Mouse (Mus musculus): ENCODE data around the gene CK137956. TPM values are rescaled to one million over a fixed set of nuclear protein-coding genes. Genes with fewer than 3 reads are reported as not detected.

Gene CK137956
- polyA plus RNA-seq, 1 experiment from 2014 or later: not detected

DNA sequence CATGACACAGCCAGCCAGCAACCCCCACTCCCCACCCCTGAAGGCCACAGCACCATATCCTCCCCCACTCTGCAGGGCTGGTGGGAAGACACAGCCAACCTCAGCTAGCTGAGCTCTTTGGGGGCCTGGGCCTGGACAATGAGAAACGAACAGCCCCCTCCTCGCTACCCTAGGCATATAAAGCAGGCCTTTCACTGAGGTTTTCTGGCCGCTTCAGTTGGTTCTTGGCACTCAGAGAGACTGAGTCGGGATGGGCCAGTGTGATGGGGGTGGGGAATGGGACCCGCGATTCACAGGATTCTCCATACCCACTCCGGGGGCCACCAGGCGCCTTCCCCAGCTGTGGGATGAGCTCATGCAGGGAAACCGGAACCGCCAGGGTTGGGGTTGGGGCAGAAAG is 15.1 kb upstream of the CK137956 start:
- H3K27ac ChIP-seq (replicated peaks): no peak overlapping the region
- no peaks in the 10 kb centered on the region for H3K9me3 ChIP-seq
- no peaks in the 10 kb centered on the region for H3K36me3 ChIP-seq

DNA sequence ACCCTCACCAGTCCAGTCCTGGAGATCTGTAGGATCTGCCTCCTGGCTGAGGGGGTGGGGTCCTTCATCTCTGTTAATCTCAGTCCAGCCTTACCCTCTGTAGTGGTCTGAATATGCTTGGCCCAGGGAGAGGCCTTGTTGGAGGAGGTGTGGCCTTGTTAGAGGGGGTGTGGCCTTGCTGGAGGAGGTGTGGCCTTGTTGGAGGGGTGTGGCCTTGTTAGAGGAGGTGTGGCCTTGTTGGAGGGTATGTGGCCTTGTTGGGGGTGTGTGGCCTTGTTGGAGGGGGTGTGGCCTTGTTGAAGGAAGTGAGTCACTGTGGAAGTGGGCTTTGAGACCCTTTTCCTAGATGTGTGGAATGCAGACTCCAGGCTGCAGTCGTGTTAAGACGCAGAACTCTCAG is 13.7 kb upstream of the CK137956 start:
- peaks cover 8% of the 10 kb centered on the region; the same call in 1 of the 2 replicates for H3K4me1 ChIP-seq
- H3K27ac ChIP-seq (replicated peaks): no peak overlapping the region
- peak; percentile 19; the same call in 1 of the 2 replicates for ATAC-seq (ENCODE audit: extremely low read depth, insufficient number of reproducible peaks, low FRiP score, low TSS enrichment)
- H3K4me3 ChIP-seq: no peak overlapping the region
- no peak overlapping the region for H3K9ac ChIP-seq
- no peak overlapping the region for H3K4me2 ChIP-seq
- 60% methylated on average over 2 of the region's 2 CpGs for WGBS
- no peaks in the 10 kb centered on the region for H3K36me3 ChIP-seq
- H3K27me3 ChIP-seq (replicated peaks): peaks cover 70% of the 10 kb centered on the region
- H3K9me3 ChIP-seq: no peaks in the 10 kb centered on the region

More for the DNA sequence above, 15.1 kb upstream of the CK137956 start:
- Histone ChIP-seq H3K27me3 (replicated peaks) (peaks cover 78% of the 10 kb centered on the region), H3K4me1 (peaks cover 8% of the 10 kb centered on the region; the same call in 1 of the 2 replicates), H3K4me2 (no peak overlapping the region), H3K4me3 (no peak overlapping the region), H3K9ac (no peak overlapping the region)
- no peak for ATAC-seq (ENCODE audit: extremely low read depth, insufficient number of reproducible peaks, low FRiP score, low TSS enrichment)
- 17% methylated on average over 10 of the region's 10 CpGs for WGBS

DNA sequence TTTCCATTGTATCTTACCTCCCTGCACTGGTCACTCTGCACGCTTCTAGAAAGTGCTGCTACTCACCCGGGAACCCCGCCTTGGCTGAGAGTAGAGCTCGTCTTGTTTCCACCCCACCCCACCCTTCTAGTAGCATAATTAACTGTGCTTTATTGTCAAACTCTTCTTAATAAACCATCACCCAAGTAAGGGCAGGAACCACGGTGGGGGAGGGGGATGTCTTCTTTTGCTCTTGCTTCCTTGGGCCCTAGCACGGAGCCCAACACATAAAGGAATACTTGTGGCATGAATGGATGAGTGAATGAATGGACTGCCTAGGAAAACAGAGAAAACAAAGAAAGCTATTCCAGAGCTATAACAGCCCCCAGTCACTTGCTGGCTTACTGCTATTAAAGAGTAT is 10.4 kb upstream of the CK137956 start:
- no peaks in the 10 kb centered on the region for H3K4me1 ChIP-seq
- H3K36me3 ChIP-seq: no peaks in the 10 kb centered on the region
- peaks cover 42% of the 10 kb centered on the region for H3K27me3 ChIP-seq (replicated peaks)
- H3K9me3 ChIP-seq: no peaks in the 10 kb centered on the region
- 75% methylated on average over 6 of the region's 6 CpGs for WGBS
- no peak overlapping the region for H3K4me3 ChIP-seq
- ATAC-seq (ENCODE audit: extremely low read depth, insufficient number of reproducible peaks, low FRiP score, low TSS enrichment): no peak
- H3K4me2 ChIP-seq: no peak overlapping the region
- no peak overlapping the region for H3K9ac ChIP-seq
- H3K27ac ChIP-seq (replicated peaks): no peak overlapping the region

DNA sequence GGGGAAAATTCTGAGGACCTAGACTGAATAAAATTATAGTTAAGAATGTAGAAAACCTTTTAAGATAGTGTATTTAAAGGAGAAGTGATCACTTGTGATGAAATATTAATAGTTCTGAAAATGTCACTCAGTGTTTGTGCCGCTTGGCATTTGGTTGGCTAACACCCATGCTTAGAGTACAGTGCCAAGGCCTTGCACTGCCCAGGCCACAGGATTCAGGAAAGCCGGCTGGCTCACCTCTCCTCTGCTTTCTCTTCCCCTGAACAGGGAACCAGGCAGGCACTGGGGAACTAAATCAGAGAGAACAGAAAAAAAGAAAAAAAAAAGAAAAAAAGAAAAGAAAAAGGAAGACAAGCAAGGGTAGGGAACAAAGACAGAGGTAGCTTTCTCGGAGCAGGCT is 2.2 kb upstream of the CK137956 start:
- Histone ChIP-seq H3K36me3 (no peaks in the 10 kb centered on the region), H3K4me1 (no peaks in the 10 kb centered on the region), H3K9ac (no peak overlapping the region), H3K4me2 (no peak overlapping the region), H3K4me3 (no peak overlapping the region), H3K9me3 (no peaks in the 10 kb centered on the region), H3K27me3 (replicated peaks) (peaks cover 63% of the 10 kb centered on the region), H3K27ac (replicated peaks) (no peak overlapping the region)
- no peak for ATAC-seq (ENCODE audit: extremely low read depth, insufficient number of reproducible peaks, low FRiP score, low TSS enrichment)
- 70% methylated on average over 3 of the region's 3 CpGs for WGBS

DNA sequence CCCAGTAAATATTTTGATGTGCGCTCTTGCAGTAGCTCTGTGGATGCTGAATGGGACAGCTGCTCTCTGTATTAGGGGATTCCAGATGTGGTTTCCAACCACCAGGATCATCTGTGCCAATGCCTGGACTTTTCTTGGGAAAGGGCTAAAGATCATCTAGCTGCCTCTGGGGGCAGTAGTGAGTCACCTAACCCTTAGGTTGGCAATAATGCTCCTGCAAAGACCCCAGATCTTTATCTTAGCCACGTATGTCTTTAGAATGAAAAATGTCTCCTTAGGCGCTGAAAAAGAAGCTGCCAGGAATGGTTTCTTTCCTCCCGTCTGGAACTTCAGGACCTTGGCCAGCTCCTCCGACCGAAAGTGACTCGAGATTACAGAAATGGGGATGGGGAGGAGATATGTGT is 731 bp downstream of the CK137956 start:
- H3K27me3 ChIP-seq (replicated peaks): peaks cover 77% of the 10 kb centered on the region
- 3% methylated on average over 7 of the region's 7 CpGs for WGBS
- no peak for ATAC-seq (ENCODE audit: extremely low read depth, insufficient number of reproducible peaks, low FRiP score, low TSS enrichment)
- no peak overlapping the region for H3K27ac ChIP-seq (replicated peaks)
- no peaks in the 10 kb centered on the region for H3K4me1 ChIP-seq
- H3K4me2 ChIP-seq: no peak overlapping the region
- H3K4me3 ChIP-seq: no peak overlapping the region
- no peaks in the 10 kb centered on the region for H3K36me3 ChIP-seq
- no peak overlapping the region for H3K9ac ChIP-seq
- no peaks in the 10 kb centered on the region for H3K9me3 ChIP-seq

DNA sequence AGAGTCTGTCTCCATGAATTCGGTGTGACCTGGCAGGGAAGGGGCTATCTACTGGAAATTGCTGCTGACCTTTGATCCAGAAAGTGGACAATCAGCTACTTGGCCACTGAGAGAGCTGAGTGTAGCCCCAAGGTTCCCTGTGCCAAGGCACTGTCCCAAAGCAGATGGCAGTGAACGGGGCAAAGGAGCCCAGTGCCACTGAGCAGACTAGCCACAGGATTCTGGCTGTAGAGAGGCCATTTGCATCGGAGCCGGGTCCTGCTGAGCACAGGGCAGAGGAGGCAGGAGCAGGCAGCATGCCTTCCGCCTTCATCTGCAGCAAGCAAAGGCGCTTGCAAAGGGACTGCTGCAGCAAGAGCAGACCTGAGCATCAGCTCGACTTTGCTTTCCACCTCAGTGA is 1.6 kb downstream of the CK137956 start:
- H3K4me1 ChIP-seq: no peaks in the 10 kb centered on the region
- H3K4me3 ChIP-seq: no peak overlapping the region
- no peak overlapping the region for H3K9ac ChIP-seq
- peaks cover 75% of the 10 kb centered on the region for H3K27me3 ChIP-seq (replicated peaks)
- no peaks in the 10 kb centered on the region for H3K36me3 ChIP-seq
- H3K27ac ChIP-seq (replicated peaks): no peak overlapping the region
- WGBS: 6% methylated on average over 7 of the region's 7 CpGs
- H3K4me2 ChIP-seq: no peak overlapping the region
- ATAC-seq (ENCODE audit: extremely low read depth, insufficient number of reproducible peaks, low FRiP score, low TSS enrichment): no peak
- no peaks in the 10 kb centered on the region for H3K9me3 ChIP-seq

DNA sequence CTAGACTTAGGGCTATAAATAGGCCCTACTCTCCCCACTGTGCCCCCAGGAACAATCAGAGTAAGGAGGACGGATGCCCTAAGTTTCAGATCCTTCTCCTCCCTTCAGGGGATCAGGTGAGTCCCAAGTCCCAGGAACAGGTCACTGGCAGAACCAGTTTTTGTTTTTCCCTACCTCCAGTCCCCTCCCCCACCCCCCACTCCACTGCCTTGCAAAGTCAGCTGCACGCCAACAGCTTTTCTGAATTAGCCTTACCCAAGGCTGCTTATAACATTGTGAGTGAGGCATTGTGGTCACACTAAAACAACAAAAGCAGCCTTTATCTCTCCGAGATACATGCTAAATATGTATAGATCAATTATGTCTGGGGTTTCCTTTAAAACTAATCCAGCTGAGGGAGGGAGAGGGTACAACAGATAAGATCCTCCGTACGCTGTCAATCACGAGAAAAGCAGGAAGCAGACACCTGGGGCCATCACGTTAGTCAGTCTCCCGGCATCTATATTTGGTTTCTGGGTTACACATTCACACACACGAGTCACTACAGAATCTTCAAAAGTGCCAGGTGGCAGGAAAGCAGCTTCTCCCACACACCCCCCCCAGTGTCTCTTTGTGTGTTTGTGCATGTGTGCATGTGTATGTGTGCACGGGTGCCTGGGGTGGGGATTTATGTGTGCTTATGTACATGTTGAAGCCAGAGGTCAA is 17.6 kb downstream of the CK137956 start:
- peaks cover 5% of the 10 kb centered on the region; the same call in 1 of the 2 replicates for H3K4me1 ChIP-seq

DNA sequence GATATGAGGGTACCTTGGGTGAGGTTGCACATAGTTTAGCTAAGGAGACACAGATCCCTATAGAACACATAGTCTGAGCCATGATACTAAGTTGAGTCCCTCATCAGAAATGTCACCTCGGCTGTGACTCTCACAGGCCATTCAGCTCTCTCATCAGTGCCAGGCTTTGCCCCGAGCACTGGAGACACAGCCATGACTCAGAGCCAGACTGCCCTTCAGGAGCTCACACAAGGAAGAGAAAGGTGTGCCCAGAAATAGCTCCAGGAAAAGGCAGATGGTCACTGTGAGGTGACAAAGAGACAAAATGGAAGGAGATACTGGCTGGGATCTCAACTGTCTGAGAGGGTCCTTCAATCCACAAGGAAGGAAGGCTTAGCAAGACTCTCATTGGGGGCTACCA is 23.1 kb downstream of the CK137956 start:
- WGBS: 62% methylated on average over 2 of the region's 2 CpGs
- Histone ChIP-seq H3K4me3 (no peak overlapping the region), H3K36me3 (no peaks in the 10 kb centered on the region), H3K4me1 (peaks cover 2% of the 10 kb centered on the region; the same call in 1 of the 2 replicates), H3K27me3 (replicated peaks) (no peaks in the 10 kb centered on the region), H3K9me3 (no peaks in the 10 kb centered on the region), H3K9ac (no peak overlapping the region), H3K4me2 (no peak overlapping the region), H3K27ac (replicated peaks) (no peak overlapping the region)
- no peak for ATAC-seq (ENCODE audit: extremely low read depth, insufficient number of reproducible peaks, low FRiP score, low TSS enrichment)

More for the DNA sequence above, 17.6 kb downstream of the CK137956 start:
- no peak overlapping the region for H3K9ac ChIP-seq
- ATAC-seq (ENCODE audit: extremely low read depth, insufficient number of reproducible peaks, low FRiP score, low TSS enrichment): no peak
- peaks cover 2% of the 10 kb centered on the region; the same call in 1 of the 2 replicates for H3K9me3 ChIP-seq
- H3K36me3 ChIP-seq: no peaks in the 10 kb centered on the region
- H3K27me3 ChIP-seq (replicated peaks): no peaks in the 10 kb centered on the region
- H3K27ac ChIP-seq (replicated peaks): no peak overlapping the region
- no peak overlapping the region for H3K4me2 ChIP-seq
- WGBS: 34% methylated on average over 10 of the region's 10 CpGs
- no peak overlapping the region for H3K4me3 ChIP-seq

DNA sequence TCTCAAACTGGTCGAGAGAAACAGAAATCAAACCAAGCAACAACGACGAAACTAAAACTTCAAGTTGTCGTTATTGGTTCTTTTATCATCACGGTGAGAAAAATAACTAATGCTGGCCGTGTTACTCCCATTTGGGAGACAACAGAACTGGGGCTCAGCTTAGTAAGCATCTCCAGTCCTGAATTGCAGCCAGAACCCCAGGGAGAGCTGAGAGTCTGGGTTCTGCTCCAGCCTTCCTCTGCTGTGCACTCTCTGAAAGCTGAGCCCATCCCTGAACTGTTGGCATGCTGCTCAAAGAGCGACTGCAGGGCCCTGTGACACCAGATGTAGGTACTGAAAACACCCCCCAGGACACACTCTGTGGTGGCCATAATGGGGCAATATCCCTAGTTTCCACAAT is 33.3 kb downstream of the CK137956 start:
- 78% methylated on average over 7 of the region's 7 CpGs for WGBS
- H3K9me3 ChIP-seq: no peaks in the 10 kb centered on the region

DNA sequence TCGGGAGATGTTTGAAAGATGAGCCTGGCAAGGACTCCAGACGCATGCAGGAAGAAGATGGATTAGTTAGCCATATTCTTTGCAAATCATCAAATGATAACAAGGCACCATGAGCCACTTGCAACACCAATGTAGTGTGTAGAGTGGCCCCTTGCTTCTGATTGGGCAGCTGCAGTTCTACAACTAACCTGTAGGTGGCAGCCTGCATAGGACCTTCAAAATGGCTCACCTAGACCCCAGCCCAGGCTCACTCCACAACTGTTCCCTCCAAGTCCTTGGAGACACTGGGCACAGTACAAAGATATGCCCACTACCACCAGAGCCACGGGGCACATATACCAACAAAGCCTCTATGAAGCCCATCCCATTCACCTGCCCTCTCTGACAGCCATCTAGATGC is 35.4 kb downstream of the CK137956 start:
- no peaks in the 10 kb centered on the region for H3K9me3 ChIP-seq
- no peak overlapping the region for H3K4me3 ChIP-seq
- no peaks in the 10 kb centered on the region for H3K36me3 ChIP-seq
- H3K4me2 ChIP-seq: no peak overlapping the region
- no peak overlapping the region for H3K9ac ChIP-seq
- 41% methylated on average over 3 of the region's 3 CpGs for WGBS
- H3K27me3 ChIP-seq (replicated peaks): no peaks in the 10 kb centered on the region; the same call in 1 of the 2 replicates
- H3K4me1 ChIP-seq: no peaks in the 10 kb centered on the region
- no peak overlapping the region for H3K27ac ChIP-seq (replicated peaks)
- no peak for ATAC-seq (ENCODE audit: extremely low read depth, insufficient number of reproducible peaks, low FRiP score, low TSS enrichment)

More for the DNA sequence above, 33.3 kb downstream of the CK137956 start:
- no peak overlapping the region for H3K9ac ChIP-seq
- no peaks in the 10 kb centered on the region for H3K4me1 ChIP-seq
- H3K36me3 ChIP-seq: no peaks in the 10 kb centered on the region
- no peak overlapping the region for H3K27ac ChIP-seq (replicated peaks)
- ATAC-seq (ENCODE audit: extremely low read depth, insufficient number of reproducible peaks, low FRiP score, low TSS enrichment): no peak
- H3K4me2 ChIP-seq: no peak overlapping the region
- no peaks in the 10 kb centered on the region; the same call in 1 of the 2 replicates for H3K27me3 ChIP-seq (replicated peaks)
- no peak overlapping the region for H3K4me3 ChIP-seq

DNA sequence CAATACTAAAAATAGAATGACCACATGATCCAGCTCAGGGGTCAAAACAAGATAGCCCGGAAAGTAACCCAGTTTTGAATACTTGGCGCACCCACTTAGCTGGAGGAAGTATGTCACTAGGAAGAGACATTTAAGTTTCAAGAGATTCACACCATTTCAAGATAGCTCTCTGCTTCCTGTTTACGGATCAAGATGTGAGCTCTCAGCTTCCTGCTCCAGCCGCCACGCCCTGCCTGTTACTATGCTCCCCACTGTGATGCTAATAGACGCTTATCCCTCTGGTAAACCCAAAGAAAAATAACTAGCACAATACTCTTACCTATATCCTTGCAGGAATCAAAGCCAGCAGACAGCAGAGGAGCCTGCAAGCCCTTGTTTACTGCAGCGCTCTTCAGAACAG is 57.2 kb downstream of the CK137956 start:
- 73% methylated on average over 7 of the region's 7 CpGs for WGBS
- Histone ChIP-seq H3K9me3 (no peaks in the 10 kb centered on the region), H3K4me1 (no peaks in the 10 kb centered on the region), H3K9ac (no peak overlapping the region), H3K36me3 (no peaks in the 10 kb centered on the region), H3K4me2 (no peak overlapping the region), H3K27ac (replicated peaks) (no peak overlapping the region), H3K4me3 (no peak overlapping the region), H3K27me3 (replicated peaks) (no peaks in the 10 kb centered on the region)
- no peak for ATAC-seq (ENCODE audit: extremely low read depth, insufficient number of reproducible peaks, low FRiP score, low TSS enrichment)

DNA sequence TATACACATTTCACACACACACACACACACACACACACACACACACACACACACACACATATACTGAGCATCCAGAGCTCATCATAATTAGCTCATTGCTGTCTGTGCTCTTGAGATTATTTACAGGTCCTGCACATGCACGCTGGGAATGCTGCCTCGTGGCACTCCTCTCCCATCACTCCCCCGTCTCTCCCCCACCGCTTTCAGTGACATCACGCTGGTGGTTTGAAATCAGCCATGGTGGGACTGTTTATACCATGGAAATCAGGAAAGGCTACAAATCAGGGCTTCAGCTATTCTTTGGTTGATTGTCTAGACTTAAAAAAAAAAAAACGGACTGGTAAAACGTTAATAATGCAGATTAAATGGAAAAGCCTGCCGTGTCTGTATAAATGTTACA is 63.6 kb downstream of the CK137956 start:
- no peak overlapping the region for H3K4me2 ChIP-seq
- no peaks in the 10 kb centered on the region for H3K9me3 ChIP-seq
- no peak overlapping the region for H3K9ac ChIP-seq
- no peak overlapping the region for H3K4me3 ChIP-seq
- H3K36me3 ChIP-seq: no peaks in the 10 kb centered on the region
- no peaks in the 10 kb centered on the region for H3K27me3 ChIP-seq (replicated peaks)
- H3K27ac ChIP-seq (replicated peaks): no peak overlapping the region
- WGBS: 66% methylated on average over 8 of the region's 8 CpGs
- ATAC-seq (ENCODE audit: extremely low read depth, insufficient number of reproducible peaks, low FRiP score, low TSS enrichment): no peak
- no peaks in the 10 kb centered on the region for H3K4me1 ChIP-seq
